Mouse (Mus musculus): ENCODE results near the gene Ednra. TPM values are rescaled to one million over a fixed set of nuclear protein-coding genes. Genes with fewer than 3 reads are reported as not detected.

The Ednra gene
- polyA plus RNA-seq, 1 experiment: 2.3 TPM

- no peak overlapping the region for H3K4me3 ChIP-seq (ENCODE audit: control insufficient read depth, low read depth, low read length)
- TF ChIP-seq CTCF (IDR thresholded peaks at IDR 0.05; ENCODE audit: control insufficient read depth, insufficient read depth, insufficient replicate concordance, low read depth, low read length): no peak
- no peaks in the 10 kb centered on the region for H3K36me3 ChIP-seq (ENCODE audit: control insufficient read depth, insufficient read depth, low read length)
- no peak overlapping the region for H3K27ac ChIP-seq (ENCODE audit: control insufficient read depth, insufficient read depth, low read depth, low read length)
- H3K4me1 ChIP-seq (ENCODE audit: control insufficient read depth, insufficient read depth, low read length): no peaks in the 10 kb centered on the region
- H3K27me3 ChIP-seq (ENCODE audit: control insufficient read depth, insufficient read depth, low read length): no peaks in the 10 kb centered on the region
Measured at GRCm38 (mm10) chr8:77762967-77763366, 38.7 kb upstream of the Ednra start.

GRCm38 (mm10) chr8:77755441-77755840 is 31.2 kb upstream of the Ednra start:
- no peak for TF ChIP-seq CTCF (IDR thresholded peaks at IDR 0.05; ENCODE audit: control insufficient read depth, insufficient read depth, insufficient replicate concordance, low read depth, low read length)
- TF ChIP-seq POLR2A (IDR thresholded peaks at IDR 0.05; ENCODE audit: control insufficient read depth, low read depth, low read length): no peak
- H3K4me3 ChIP-seq (ENCODE audit: control insufficient read depth, low read depth, low read length): no peak overlapping the region
- no peaks in the 10 kb centered on the region for H3K36me3 ChIP-seq (ENCODE audit: control insufficient read depth, insufficient read depth, low read length)
- H3K27me3 ChIP-seq (ENCODE audit: control insufficient read depth, insufficient read depth, low read length): no peaks in the 10 kb centered on the region
- no peak overlapping the region for H3K27ac ChIP-seq (ENCODE audit: control insufficient read depth, insufficient read depth, low read depth, low read length)
- H3K4me1 ChIP-seq (ENCODE audit: control insufficient read depth, insufficient read depth, low read length): no peaks in the 10 kb centered on the region

GRCm38 (mm10) chr8:77753796-77754195 is 29.5 kb upstream of the Ednra start:
- H3K36me3 ChIP-seq (ENCODE audit: control insufficient read depth, insufficient read depth, low read length): no peaks in the 10 kb centered on the region
- H3K27me3 ChIP-seq (ENCODE audit: control insufficient read depth, insufficient read depth, low read length): no peaks in the 10 kb centered on the region
- H3K4me3 ChIP-seq (ENCODE audit: control insufficient read depth, low read depth, low read length): no peak overlapping the region
- no peak for TF ChIP-seq POLR2A (IDR thresholded peaks at IDR 0.05; ENCODE audit: control insufficient read depth, low read depth, low read length)
- TF ChIP-seq CTCF (IDR thresholded peaks at IDR 0.05; ENCODE audit: control insufficient read depth, insufficient read depth, insufficient replicate concordance, low read depth, low read length): no peak
- H3K4me1 ChIP-seq (ENCODE audit: control insufficient read depth, insufficient read depth, low read length): no peaks in the 10 kb centered on the region
- no peak overlapping the region for H3K27ac ChIP-seq (ENCODE audit: control insufficient read depth, insufficient read depth, low read depth, low read length)

- Histone ChIP-seq H3K27ac (ENCODE audit: control insufficient read depth, insufficient read depth, low read depth, low read length) (no peak overlapping the region), H3K36me3 (ENCODE audit: control insufficient read depth, insufficient read depth, low read length) (no peaks in the 10 kb centered on the region), H3K27me3 (ENCODE audit: control insufficient read depth, insufficient read depth, low read length) (no peaks in the 10 kb centered on the region), H3K4me3 (ENCODE audit: control insufficient read depth, low read depth, low read length) (no peak overlapping the region), H3K4me1 (ENCODE audit: control insufficient read depth, insufficient read depth, low read length) (no peaks in the 10 kb centered on the region)
- TF ChIP-seq CTCF (IDR thresholded peaks at IDR 0.05; ENCODE audit: control insufficient read depth, insufficient read depth, insufficient replicate concordance, low read depth, low read length): no peak
- no peak for TF ChIP-seq POLR2A (IDR thresholded peaks at IDR 0.05; ENCODE audit: control insufficient read depth, low read depth, low read length)
Measured at GRCm38 (mm10) chr8:77752041-77752440, 27.8 kb upstream of the Ednra start.

- Histone ChIP-seq H3K4me1 (ENCODE audit: control insufficient read depth, insufficient read depth, low read length) (no peaks in the 10 kb centered on the region), H3K4me3 (ENCODE audit: control insufficient read depth, low read depth, low read length) (no peak overlapping the region), H3K36me3 (ENCODE audit: control insufficient read depth, insufficient read depth, low read length) (no peaks in the 10 kb centered on the region), H3K27ac (ENCODE audit: control insufficient read depth, insufficient read depth, low read depth, low read length) (no peak overlapping the region), H3K27me3 (ENCODE audit: control insufficient read depth, insufficient read depth, low read length) (no peaks in the 10 kb centered on the region)
- no peak for TF ChIP-seq CTCF (IDR thresholded peaks at IDR 0.05; ENCODE audit: control insufficient read depth, insufficient read depth, insufficient replicate concordance, low read depth, low read length)
- no peak for TF ChIP-seq POLR2A (IDR thresholded peaks at IDR 0.05; ENCODE audit: control insufficient read depth, low read depth, low read length)
Measured at GRCm38 (mm10) chr8:77750407-77750806, 26.1 kb upstream of the Ednra start.

GRCm38 (mm10) chr8:77744476-77744875 is 20.2 kb upstream of the Ednra start:
- Histone ChIP-seq H3K36me3 (ENCODE audit: control insufficient read depth, insufficient read depth, low read length) (no peaks in the 10 kb centered on the region), H3K4me1 (ENCODE audit: control insufficient read depth, insufficient read depth, low read length) (no peaks in the 10 kb centered on the region), H3K4me3 (ENCODE audit: control insufficient read depth, low read depth, low read length) (no peak overlapping the region), H3K27me3 (ENCODE audit: control insufficient read depth, insufficient read depth, low read length) (no peaks in the 10 kb centered on the region), H3K27ac (ENCODE audit: control insufficient read depth, insufficient read depth, low read depth, low read length) (no peak overlapping the region)
- no peak for TF ChIP-seq POLR2A (IDR thresholded peaks at IDR 0.05; ENCODE audit: control insufficient read depth, low read depth, low read length)
- TF ChIP-seq CTCF (IDR thresholded peaks at IDR 0.05; ENCODE audit: control insufficient read depth, insufficient read depth, insufficient replicate concordance, low read depth, low read length): no peak

- Histone ChIP-seq H3K4me1 (ENCODE audit: control insufficient read depth, insufficient read depth, low read length) (no peaks in the 10 kb centered on the region), H3K27ac (ENCODE audit: control insufficient read depth, insufficient read depth, low read depth, low read length) (no peak overlapping the region), H3K27me3 (ENCODE audit: control insufficient read depth, insufficient read depth, low read length) (no peaks in the 10 kb centered on the region), H3K4me3 (ENCODE audit: control insufficient read depth, low read depth, low read length) (no peak overlapping the region), H3K36me3 (ENCODE audit: control insufficient read depth, insufficient read depth, low read length) (no peaks in the 10 kb centered on the region)
- TF ChIP-seq POLR2A (IDR thresholded peaks at IDR 0.05; ENCODE audit: control insufficient read depth, low read depth, low read length) (no peak), CTCF (IDR thresholded peaks at IDR 0.05; ENCODE audit: control insufficient read depth, insufficient read depth, insufficient replicate concordance, low read depth, low read length) (no peak)
Measured at GRCm38 (mm10) chr8:77742395-77742794, 18.1 kb upstream of the Ednra start.

All from testis, adult 2 months (tissue).